Mouse (Mus musculus): ENCODE results near the gene Arfip2. TPM values are rescaled to one million over a fixed set of nuclear protein-coding genes. Genes with fewer than 3 reads are reported as not detected.

Arfip2 gene
- polyA plus RNA-seq, 1 experiment from 2014 or later = 42.7 TPM

GRCm38 (mm10) chr7:105635726-105636125, 4.5 kb downstream of the Arfip2 start:
- H3K9me3 ChIP-seq (ENCODE audit: control insufficient read depth, low read length) = no peaks in the 10 kb centered on the region
- H3K27ac ChIP-seq (ENCODE audit: low read depth, low read length) = no peak overlapping the region
- H3K27me3 ChIP-seq (replicated peaks; ENCODE audit: control insufficient read depth, insufficient read depth, low read length) = no peaks in the 10 kb centered on the region
- DNase-seq (ENCODE audit: low spot score) (no peak), ATAC-seq (replicated peaks; ENCODE audit: low FRiP score) (no peak)
- no peak overlapping the region for H3K9ac ChIP-seq (ENCODE audit: low read depth, low read length)
- peaks cover 7% of the 10 kb centered on the region; the same call in 1 of the 2 replicates for H3K4me1 ChIP-seq (replicated peaks; ENCODE audit: control insufficient read depth, insufficient read depth, low read length)
- 92% methylated on average over 2 of the region's 2 CpGs for WGBS
- H3K4me3 ChIP-seq (ENCODE audit: low read depth, low read length) = no peak overlapping the region
- H3K36me3 ChIP-seq (ENCODE audit: control insufficient read depth, insufficient read depth, low read length) = peaks cover 9% of the 10 kb centered on the region; the same call in 1 of the 2 replicates
- H3K4me2 ChIP-seq = no peak overlapping the region

DNA sequence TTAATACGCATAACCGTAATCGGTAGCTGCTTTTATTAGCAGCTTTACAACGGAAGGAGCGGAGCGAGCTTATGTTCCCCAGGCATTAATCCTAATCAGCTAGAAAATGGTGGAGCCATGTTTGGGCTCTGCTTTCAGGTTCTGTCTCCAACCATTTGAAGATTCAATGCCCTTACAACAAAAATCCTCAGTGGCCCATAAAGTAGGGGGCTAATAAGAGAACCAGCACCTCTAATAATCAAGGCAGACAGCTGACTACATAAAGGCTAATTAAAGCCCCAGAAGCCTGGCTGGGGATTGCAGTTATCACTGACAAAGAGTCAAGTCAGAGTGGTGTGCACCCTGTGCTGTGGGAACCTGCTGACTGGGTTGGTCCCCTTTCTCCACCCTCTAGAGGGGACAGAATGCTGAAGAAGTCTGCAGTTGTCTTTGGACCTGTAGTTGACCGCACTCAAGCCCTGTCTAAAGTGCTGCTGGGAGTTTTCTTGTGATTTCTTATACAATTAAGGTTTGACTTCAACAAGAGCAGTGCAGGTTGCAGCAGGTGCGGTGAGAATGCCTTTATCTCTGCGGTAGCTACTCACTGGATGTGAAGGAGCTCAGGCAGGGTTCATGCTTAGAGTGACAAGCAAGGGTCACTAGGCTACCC, 5.8 kb downstream of the Arfip2 start:
- peaks cover 6% of the 10 kb centered on the region; the same call in 1 of the 2 replicates for H3K4me1 ChIP-seq (replicated peaks; ENCODE audit: control insufficient read depth, insufficient read depth, low read length)
- no peaks in the 10 kb centered on the region for H3K9me3 ChIP-seq (ENCODE audit: control insufficient read depth, low read length)
- H3K36me3 ChIP-seq (ENCODE audit: control insufficient read depth, insufficient read depth, low read length) = peaks cover 9% of the 10 kb centered on the region; the same call in 1 of the 2 replicates
- H3K9ac ChIP-seq (ENCODE audit: low read depth, low read length) = no peak overlapping the region
- H3K27me3 ChIP-seq (replicated peaks; ENCODE audit: control insufficient read depth, insufficient read depth, low read length) = no peaks in the 10 kb centered on the region
- DNase-seq (ENCODE audit: low spot score) (no peak), ATAC-seq (replicated peaks; ENCODE audit: low FRiP score) (no peak)
- peak overlapping the region; percentile 79 for H3K4me2 ChIP-seq
- no peak overlapping the region for H3K27ac ChIP-seq (ENCODE audit: low read depth, low read length)
- H3K4me3 ChIP-seq (ENCODE audit: low read depth, low read length) = peak overlapping the region; percentile 83
- WGBS = 56% methylated on average over 9 of the region's 9 CpGs

DNA sequence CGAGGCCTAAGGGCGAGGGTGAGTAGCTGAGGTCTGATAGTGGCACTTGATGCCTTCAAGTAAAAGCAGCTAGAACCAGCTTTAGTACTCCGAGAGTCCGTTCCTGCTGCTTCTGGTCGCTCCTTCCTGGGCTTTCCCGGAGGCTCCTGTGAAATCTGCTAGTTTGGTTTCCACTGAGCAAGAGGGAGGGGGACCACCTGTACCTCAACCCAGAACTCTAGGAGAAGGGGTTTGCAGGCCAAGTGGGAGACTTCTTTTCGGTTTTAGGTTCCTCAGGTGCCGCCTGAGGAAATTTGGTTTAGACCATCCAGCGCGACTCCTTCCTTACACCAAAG, 6.4 kb downstream of the Arfip2 start:
- WGBS = 7% methylated on average over 10 of the region's 10 CpGs
- Histone ChIP-seq H3K9me3 (ENCODE audit: control insufficient read depth, low read length) (no peaks in the 10 kb centered on the region), H3K36me3 (ENCODE audit: control insufficient read depth, insufficient read depth, low read length) (peaks cover 9% of the 10 kb centered on the region; the same call in 1 of the 2 replicates), H3K27ac (ENCODE audit: low read depth, low read length) (no peak overlapping the region), H3K4me3 (ENCODE audit: low read depth, low read length) (peak overlapping the region; percentile 83), H3K27me3 (replicated peaks; ENCODE audit: control insufficient read depth, insufficient read depth, low read length) (no peaks in the 10 kb centered on the region), H3K4me2 (peak overlapping the region; percentile 79), H3K9ac (ENCODE audit: low read depth, low read length) (peak overlapping the region; percentile 76), H3K4me1 (replicated peaks; ENCODE audit: control insufficient read depth, insufficient read depth, low read length) (peaks cover 4% of the 10 kb centered on the region; the same call in 1 of the 2 replicates)
- no peak for DNase-seq (ENCODE audit: low spot score)
- ATAC-seq (replicated peaks; ENCODE audit: low FRiP score) = no peak

- no peak within 1 kb of the TSS; the same call in 1 of the 2 replicates for H3K27ac ChIP-seq (ENCODE audit: low read depth, low read length)
- H3K36me3 ChIP-seq (ENCODE audit: control insufficient read depth, insufficient read depth, low read length) = peaks cover 9% of the 10 kb centered on the region; the same call in 1 of the 2 replicates
- peak within 1 kb of the TSS; percentile 76 for H3K9ac ChIP-seq (ENCODE audit: low read depth, low read length)
- H3K27me3 ChIP-seq (replicated peaks; ENCODE audit: control insufficient read depth, insufficient read depth, low read length) = no peaks in the 10 kb centered on the region
- H3K4me2 ChIP-seq = peak within 1 kb of the TSS; percentile 79
- peak within 1 kb of the TSS; percentile 83 for H3K4me3 ChIP-seq (ENCODE audit: low read depth, low read length)
- peak; percentile 90 for DNase-seq (ENCODE audit: low spot score)
- peak; percentile 88 for ATAC-seq (replicated peaks; ENCODE audit: low FRiP score)
- H3K9me3 ChIP-seq (ENCODE audit: control insufficient read depth, low read length) = no peaks in the 10 kb centered on the region
- H3K4me1 ChIP-seq (replicated peaks; ENCODE audit: control insufficient read depth, insufficient read depth, low read length) = peaks cover 4% of the 10 kb centered on the region; the same call in 1 of the 2 replicates
- WGBS = 1% methylated on average over 58 of the region's 71 CpGs
Measured at GRCm38 (mm10) chr7:105633127-105633800, 7.0 kb downstream of the Arfip2 start, which contains the start of gene Trim3. Trim3 (minus strand) TSS chr7:105633571.

- Histone ChIP-seq H3K4me3 (ENCODE audit: low read depth, low read length) (peak overlapping the region; percentile 83), H3K9ac (ENCODE audit: low read depth, low read length) (no peak overlapping the region), H3K4me2 (peak overlapping the region; percentile 79), H3K4me1 (replicated peaks; ENCODE audit: control insufficient read depth, insufficient read depth, low read length) (peaks cover 4% of the 10 kb centered on the region; the same call in 1 of the 2 replicates), H3K36me3 (ENCODE audit: control insufficient read depth, insufficient read depth, low read length) (peaks cover 7% of the 10 kb centered on the region; the same call in 1 of the 2 replicates), H3K27me3 (replicated peaks; ENCODE audit: control insufficient read depth, insufficient read depth, low read length) (no peaks in the 10 kb centered on the region), H3K27ac (ENCODE audit: low read depth, low read length) (no peak overlapping the region), H3K9me3 (ENCODE audit: control insufficient read depth, low read length) (no peaks in the 10 kb centered on the region)
- no peak; the same call in 1 of the 2 replicates for ATAC-seq (replicated peaks; ENCODE audit: low FRiP score)
- 20% methylated on average over 4 of the region's 4 CpGs for WGBS
- no peak for DNase-seq (ENCODE audit: low spot score)
Measured at GRCm38 (mm10) chr7:105632551-105632972, 7.7 kb downstream of the Arfip2 start.

DNA sequence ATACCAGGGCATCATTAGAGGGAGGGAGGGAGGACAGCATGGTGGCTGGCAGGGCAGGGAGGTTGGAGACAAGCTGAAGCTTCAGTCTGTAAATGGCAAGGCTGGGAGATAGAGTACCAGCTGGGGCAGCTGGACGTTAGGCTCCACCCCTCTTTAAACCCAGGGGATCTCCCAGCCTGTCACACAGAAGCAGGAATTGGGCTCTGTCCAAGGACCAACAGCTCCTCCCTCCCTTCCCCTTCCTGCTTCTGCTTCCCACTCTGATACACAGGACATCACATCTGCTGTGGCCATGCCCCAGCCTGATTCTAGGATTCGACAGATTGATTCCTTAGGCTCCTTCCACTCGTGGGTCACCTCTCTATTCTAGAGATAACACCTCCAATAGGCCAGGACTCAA, 11.6 kb downstream of the Arfip2 start:
- H3K9ac ChIP-seq (ENCODE audit: low read depth, low read length) = no peak overlapping the region
- 0 out of 2 replicates have a peak, but pooled peaks cover 2% of the 10 kb centered on the region for H3K36me3 ChIP-seq (ENCODE audit: control insufficient read depth, insufficient read depth, low read length)
- H3K27me3 ChIP-seq (replicated peaks; ENCODE audit: control insufficient read depth, insufficient read depth, low read length) = no peaks in the 10 kb centered on the region
- no peaks in the 10 kb centered on the region; the same call in 1 of the 2 replicates for H3K4me1 ChIP-seq (replicated peaks; ENCODE audit: control insufficient read depth, insufficient read depth, low read length)
- no peak overlapping the region for H3K27ac ChIP-seq (ENCODE audit: low read depth, low read length)
- ATAC-seq (replicated peaks; ENCODE audit: low FRiP score) (no peak), DNase-seq (ENCODE audit: low spot score) (no peak)
- no peak overlapping the region for H3K4me2 ChIP-seq
- H3K4me3 ChIP-seq (ENCODE audit: low read depth, low read length) = no peak overlapping the region
- no peaks in the 10 kb centered on the region for H3K9me3 ChIP-seq (ENCODE audit: control insufficient read depth, low read length)
- WGBS = 24% methylated on average over 3 of the region's 3 CpGs

DNA sequence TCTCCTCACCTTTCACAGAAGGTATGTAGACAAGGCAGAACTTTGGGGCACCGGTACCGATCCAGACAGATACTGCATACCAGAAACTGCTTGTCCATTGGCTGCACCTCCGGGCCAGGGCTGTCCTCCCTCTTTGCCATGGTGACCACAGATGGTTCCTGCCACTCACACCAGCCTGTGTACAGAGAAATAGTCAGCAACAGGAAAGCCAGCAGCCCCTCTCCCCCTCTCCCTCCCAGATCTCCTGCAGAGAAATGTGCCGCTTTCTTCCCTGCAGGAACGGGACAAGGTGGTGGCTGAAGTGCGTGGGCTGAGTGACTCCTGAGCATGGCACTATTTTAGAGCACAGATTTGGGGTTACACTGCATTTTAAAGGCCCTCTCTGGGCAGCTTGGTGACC, 14.8 kb downstream of the Arfip2 start:
- Histone ChIP-seq H3K27ac (ENCODE audit: low read depth, low read length) (no peak overlapping the region), H3K4me1 (replicated peaks; ENCODE audit: control insufficient read depth, insufficient read depth, low read length) (no peaks in the 10 kb centered on the region; the same call in 1 of the 2 replicates), H3K4me3 (ENCODE audit: low read depth, low read length) (no peak overlapping the region), H3K4me2 (no peak overlapping the region), H3K9me3 (ENCODE audit: control insufficient read depth, low read length) (no peaks in the 10 kb centered on the region), H3K36me3 (ENCODE audit: control insufficient read depth, insufficient read depth, low read length) (peaks cover 2% of the 10 kb centered on the region; the same call in 1 of the 2 replicates), H3K27me3 (replicated peaks; ENCODE audit: control insufficient read depth, insufficient read depth, low read length) (no peaks in the 10 kb centered on the region), H3K9ac (ENCODE audit: low read depth, low read length) (no peak overlapping the region)
- ATAC-seq (replicated peaks; ENCODE audit: low FRiP score) (no peak), DNase-seq (ENCODE audit: low spot score) (no peak)
- WGBS = 79% methylated on average over 6 of the region's 6 CpGs

- no peaks in the 10 kb centered on the region for H3K27me3 ChIP-seq (replicated peaks; ENCODE audit: control insufficient read depth, insufficient read depth, low read length)
- H3K9ac ChIP-seq (ENCODE audit: low read depth, low read length) = no peak overlapping the region
- no peak overlapping the region for H3K27ac ChIP-seq (ENCODE audit: low read depth, low read length)
- DNase-seq (ENCODE audit: low spot score) = no peak
- peaks cover 14% of the 10 kb centered on the region; the same call in 1 of the 2 replicates for H3K36me3 ChIP-seq (ENCODE audit: control insufficient read depth, insufficient read depth, low read length)
- H3K4me2 ChIP-seq = no peak overlapping the region
- no peak for ATAC-seq (replicated peaks; ENCODE audit: low FRiP score)
- H3K9me3 ChIP-seq (ENCODE audit: control insufficient read depth, low read length) = no peaks in the 10 kb centered on the region
- H3K4me3 ChIP-seq (ENCODE audit: low read depth, low read length) = no peak overlapping the region
- no peaks in the 10 kb centered on the region for H3K4me1 ChIP-seq (replicated peaks; ENCODE audit: control insufficient read depth, insufficient read depth, low read length)
- WGBS = 75% methylated on average over 8 of the region's 8 CpGs
Measured at GRCm38 (mm10) chr7:105621646-105622292, 18.4 kb downstream of the Arfip2 start.
